Mouse (Mus musculus) hindbrain, embryonic 14.5 days (tissue): ENCODE measurements at regions not wholly inside any gene's neighbourhood (a gene's known extent, or its start where the extent isn't known, plus 50 kb on each side); places are given as distances from the start of the nearest gene placed in this dataset.

Source experiments
- ATAC-seq: fragments of 200-750 bp; cut with Nextera tagmentation; 2 replicates; pipeline ENCODE4 v1.8.0; 2017; ENCODE audit warnings: moderate number of reproducible peaks, mild to moderate bottlenecking, moderate TSS enrichment, moderate library complexity; ENCODE audit not compliant: low FRiP score
- DNase-seq: peaks from one replicate; pipeline ENCODE4 v3.0.0-alpha.2; 2015; ENCODE audit warnings: low spot score
- H3K27ac ChIP-seq: fragments of 300-500 bp; sonication (generic); 2 replicates; pipeline ENCODE4 v1.5.1; 2014; ENCODE audit warnings: mild to moderate bottlenecking, moderate library complexity
- H3K27me3 ChIP-seq: fragments of 300-500 bp; sonication (generic); 2 replicates; pipeline ENCODE4 v1.6.1; 2014; ENCODE audit warnings: mild to moderate bottlenecking, low read length, mixed read lengths; ENCODE audit not compliant: control insufficient read depth, insufficient read depth
- H3K36me3 ChIP-seq: fragments of 300-500 bp; sonication (generic); replicated peaks from 2 replicates; pipeline ENCODE4 v1.6.1; 2014; ENCODE audit not compliant: control insufficient read depth, insufficient read depth
- H3K4me1 ChIP-seq: fragments of 300-500 bp; sonication (generic); replicated peaks from 2 replicates; pipeline ENCODE4 v1.6.1; 2014; ENCODE audit warnings: antibody characterized with exemption, low read length, mixed read lengths; ENCODE audit not compliant: control insufficient read depth, insufficient read depth
- H3K4me2 ChIP-seq: fragments of 300-500 bp; sonication (generic); replicated peaks from 2 replicates; pipeline ENCODE4 v1.6.1; 2014; ENCODE audit warnings: mild to moderate bottlenecking, moderate library complexity
- H3K4me3 ChIP-seq: fragments of 300-500 bp; sonication (generic); replicated peaks from 2 replicates; pipeline ENCODE4 v1.5.1; 2014; ENCODE audit warnings: mild to moderate bottlenecking, low read length
- H3K9ac ChIP-seq: fragments of 300-500 bp; sonication (generic); 2 replicates; pipeline ENCODE4 v1.6.1; 2014
- H3K9me3 ChIP-seq: fragments of 300-500 bp; sonication (generic); 2 replicates; pipeline ENCODE4 v1.6.1; 2016; ENCODE audit warnings: low read length; ENCODE audit not compliant: control insufficient read depth
- WGBS: fragments of 180-500 bp; shearing (Covaris S2); extraction: QIAGEN DNeasy Blood & Tissue Kit; methylation state at CpG from one replicate; pipeline ENCODE4 v1.1.7; 2014; 5-methylcytosine and 5-hydroxymethylcytosine counted together

DNA sequence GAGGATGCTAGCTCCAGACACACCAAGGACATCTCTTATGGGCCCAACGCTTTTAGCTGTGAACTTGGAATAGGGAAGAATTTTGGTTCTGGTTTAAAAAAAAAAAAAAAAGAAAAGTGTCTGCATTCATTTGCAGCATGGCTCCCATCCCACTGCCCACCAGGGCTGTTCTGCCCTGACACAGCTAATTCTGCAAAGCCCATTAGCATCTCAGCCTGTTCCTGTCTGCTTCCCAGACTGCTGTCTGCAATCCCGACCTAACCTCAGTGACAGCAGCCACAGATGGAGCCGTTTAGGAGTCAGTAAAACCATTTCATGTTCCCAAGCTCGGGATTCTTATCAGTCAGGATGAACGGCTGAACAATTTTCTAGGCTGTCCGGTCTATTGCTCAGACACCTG lies 537.8 kb downstream of the Grin2a start:
- no peaks in the 10 kb centered on the region for H3K4me1 ChIP-seq
- WGBS: 71% methylated on average over 6 of the region's 6 CpGs
- no peak overlapping the region for H3K9ac ChIP-seq
- ATAC-seq: no peak
- H3K27ac ChIP-seq: no peak overlapping the region
- no peak overlapping the region for H3K4me2 ChIP-seq
- H3K27me3 ChIP-seq: no peaks in the 10 kb centered on the region
- H3K4me3 ChIP-seq: no peak overlapping the region
- H3K36me3 ChIP-seq: no peaks in the 10 kb centered on the region
- DNase-seq: no peak
- no peaks in the 10 kb centered on the region for H3K9me3 ChIP-seq

DNA sequence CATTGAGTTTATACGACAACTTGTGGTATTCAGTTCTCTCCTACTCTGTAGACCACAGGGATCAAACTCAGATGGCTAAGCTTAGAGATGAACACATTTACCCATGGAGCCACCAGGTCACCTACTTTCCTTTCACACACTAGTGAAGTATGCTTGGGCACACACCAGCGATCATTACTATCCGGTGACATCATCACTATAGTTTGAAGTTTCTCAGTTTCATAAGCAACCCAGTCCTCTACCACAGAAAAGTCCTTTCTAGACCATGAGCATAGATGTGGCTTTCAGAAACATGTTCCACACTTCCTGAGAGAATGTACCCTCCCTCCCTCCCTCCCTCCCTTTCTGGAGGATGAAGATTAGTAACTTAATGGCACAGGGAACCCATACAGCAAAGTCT lies 532.9 kb downstream of the Grin2a start:
- Histone ChIP-seq H3K4me3 (no peak overlapping the region), H3K9ac (no peak overlapping the region), H3K36me3 (no peaks in the 10 kb centered on the region), H3K27ac (no peak overlapping the region), H3K4me2 (no peak overlapping the region), H3K4me1 (no peaks in the 10 kb centered on the region), H3K9me3 (no peaks in the 10 kb centered on the region), H3K27me3 (no peaks in the 10 kb centered on the region)
- no peak for DNase-seq
- WGBS: 95% methylated on average over 3 of the region's 3 CpGs
- ATAC-seq: no peak

DNA sequence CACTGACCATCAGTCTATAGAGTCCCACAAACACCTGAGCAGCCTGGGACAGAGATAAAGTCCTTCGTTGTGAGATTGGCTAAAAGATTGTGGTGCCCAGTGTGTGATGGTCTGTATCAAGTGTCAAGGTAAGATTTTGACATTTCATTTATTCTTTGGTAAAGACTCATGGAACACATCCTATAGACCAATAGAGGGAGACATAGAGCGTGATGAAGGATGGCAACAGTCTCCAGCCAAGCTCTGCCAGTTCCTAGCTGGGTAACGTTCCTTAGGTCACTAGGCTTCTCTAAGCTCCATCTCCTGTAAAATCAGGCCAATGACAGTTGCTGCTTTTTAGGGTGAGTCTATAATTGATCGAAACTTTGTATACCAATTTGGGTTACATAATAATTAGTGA lies 526.0 kb downstream of the Grin2a start:
- Histone ChIP-seq H3K27ac (no peak overlapping the region), H3K4me2 (no peak overlapping the region), H3K27me3 (no peaks in the 10 kb centered on the region), H3K36me3 (no peaks in the 10 kb centered on the region), H3K4me1 (no peaks in the 10 kb centered on the region), H3K9me3 (no peaks in the 10 kb centered on the region), H3K9ac (no peak overlapping the region), H3K4me3 (no peak overlapping the region)
- 68% methylated on average over 4 of the region's 4 CpGs for WGBS
- DNase-seq (no peak), ATAC-seq (no peak)

DNA sequence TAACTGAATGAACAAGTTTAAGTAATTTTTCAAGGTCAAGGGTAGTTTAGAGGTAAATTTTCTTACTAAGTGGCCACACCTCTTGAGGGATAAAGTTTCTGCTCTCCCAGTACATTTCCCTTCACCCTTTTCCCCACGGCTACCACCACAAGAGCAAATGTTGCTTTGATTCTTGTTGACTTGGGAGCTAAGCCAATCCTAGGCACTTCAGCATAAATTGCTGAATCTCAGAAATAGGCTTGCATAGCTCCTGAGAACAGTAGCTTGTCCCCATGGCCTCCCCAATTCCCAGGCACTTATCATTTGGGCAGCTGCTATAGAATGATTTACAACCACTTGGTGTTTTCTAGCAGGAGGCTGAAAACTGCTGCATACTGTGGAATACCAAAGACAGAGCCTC lies 510.1 kb downstream of the Grin2a start:
- Histone ChIP-seq H3K9me3 (no peaks in the 10 kb centered on the region), H3K36me3 (no peaks in the 10 kb centered on the region), H3K4me1 (no peaks in the 10 kb centered on the region), H3K27me3 (no peaks in the 10 kb centered on the region), H3K9ac (no peak overlapping the region), H3K27ac (no peak overlapping the region), H3K4me2 (no peak overlapping the region), H3K4me3 (no peak overlapping the region)
- DNase-seq (no peak), ATAC-seq (no peak)
- WGBS: 91% methylated on average over 1 of the region's 1 CpGs

DNA sequence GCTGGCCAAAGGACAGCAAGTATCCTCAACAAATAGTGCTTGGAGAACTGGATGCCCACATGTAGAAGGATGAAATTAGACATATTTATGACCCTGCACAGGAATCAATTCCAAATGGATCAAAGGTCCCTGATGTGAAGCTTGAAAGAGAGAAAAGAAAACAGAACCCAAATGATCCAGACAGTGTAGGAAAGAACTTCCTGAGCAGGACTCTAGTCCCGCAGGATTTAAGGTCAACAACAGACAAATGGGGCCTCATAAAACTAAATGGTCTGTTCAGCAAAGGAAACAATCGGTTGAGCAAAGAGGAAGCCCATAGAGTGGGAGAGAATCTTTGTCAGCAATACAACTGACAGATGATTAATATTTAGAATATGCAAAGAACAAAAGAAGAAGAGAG lies 497.1 kb downstream of the Grin2a start:
- Histone ChIP-seq H3K27ac (no peak overlapping the region), H3K9ac (no peak overlapping the region), H3K27me3 (no peaks in the 10 kb centered on the region), H3K4me1 (no peaks in the 10 kb centered on the region), H3K4me2 (no peak overlapping the region), H3K4me3 (no peak overlapping the region), H3K9me3 (no peaks in the 10 kb centered on the region), H3K36me3 (no peaks in the 10 kb centered on the region)
- 62% methylated on average over 2 of the region's 2 CpGs for WGBS
- DNase-seq: no peak
- no peak for ATAC-seq

DNA sequence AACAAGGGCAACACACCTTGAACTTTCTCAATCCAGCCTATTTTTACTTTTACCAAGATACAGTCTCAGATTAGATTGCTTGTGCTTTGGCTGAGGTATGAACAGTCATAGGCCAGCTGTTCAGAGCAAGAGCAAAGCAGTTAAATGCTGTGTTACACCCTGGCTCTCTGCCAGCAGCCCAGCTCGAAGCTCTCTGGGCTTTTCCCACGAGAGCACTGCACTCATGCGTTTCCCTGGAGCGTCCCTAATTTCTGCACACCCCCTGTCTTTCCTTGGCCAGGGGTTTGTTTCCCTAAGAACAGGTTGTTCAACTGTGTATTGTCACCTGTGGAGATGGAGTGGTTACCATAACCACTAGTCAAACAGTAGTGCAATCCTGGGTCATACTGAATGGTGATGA lies 493.6 kb downstream of the Grin2a start:
- no peaks in the 10 kb centered on the region for H3K4me1 ChIP-seq
- H3K4me2 ChIP-seq: no peak overlapping the region
- H3K9ac ChIP-seq: no peak overlapping the region
- H3K4me3 ChIP-seq: no peak overlapping the region
- no peaks in the 10 kb centered on the region for H3K27me3 ChIP-seq
- DNase-seq: peak; percentile 56
- H3K36me3 ChIP-seq: no peaks in the 10 kb centered on the region
- no peaks in the 10 kb centered on the region for H3K9me3 ChIP-seq
- no peak; the same call in 1 of the 2 replicates for ATAC-seq
- H3K27ac ChIP-seq: no peak overlapping the region
- 33% methylated on average over 4 of the region's 4 CpGs for WGBS

DNA sequence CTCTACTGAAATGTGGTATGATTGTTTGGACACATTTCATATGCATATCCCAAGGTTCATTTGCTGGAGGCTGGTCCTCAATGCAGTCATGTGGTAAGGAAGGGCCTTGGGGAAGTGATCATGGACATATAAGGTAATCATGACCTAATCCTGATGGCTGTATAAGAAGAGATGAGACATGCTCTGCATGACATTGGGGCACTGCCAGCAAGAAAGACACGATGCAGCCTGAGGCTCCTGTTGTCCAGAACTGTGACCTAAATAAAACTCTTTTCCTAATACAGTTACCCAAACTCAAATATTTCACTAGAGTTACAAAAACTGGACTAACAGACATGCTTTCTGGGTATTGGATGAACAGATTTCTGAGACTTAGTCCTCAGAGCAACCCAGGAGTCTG lies 485.7 kb downstream of the Grin2a start:
- H3K4me1 ChIP-seq: no peaks in the 10 kb centered on the region
- no peak overlapping the region for H3K4me2 ChIP-seq
- DNase-seq: no peak
- no peaks in the 10 kb centered on the region for H3K27me3 ChIP-seq
- WGBS: 84% methylated on average over 1 of the region's 1 CpGs
- H3K9me3 ChIP-seq: no peaks in the 10 kb centered on the region
- no peak overlapping the region for H3K27ac ChIP-seq
- H3K36me3 ChIP-seq: no peaks in the 10 kb centered on the region
- H3K4me3 ChIP-seq: no peak overlapping the region
- H3K9ac ChIP-seq: no peak overlapping the region
- ATAC-seq: no peak

DNA sequence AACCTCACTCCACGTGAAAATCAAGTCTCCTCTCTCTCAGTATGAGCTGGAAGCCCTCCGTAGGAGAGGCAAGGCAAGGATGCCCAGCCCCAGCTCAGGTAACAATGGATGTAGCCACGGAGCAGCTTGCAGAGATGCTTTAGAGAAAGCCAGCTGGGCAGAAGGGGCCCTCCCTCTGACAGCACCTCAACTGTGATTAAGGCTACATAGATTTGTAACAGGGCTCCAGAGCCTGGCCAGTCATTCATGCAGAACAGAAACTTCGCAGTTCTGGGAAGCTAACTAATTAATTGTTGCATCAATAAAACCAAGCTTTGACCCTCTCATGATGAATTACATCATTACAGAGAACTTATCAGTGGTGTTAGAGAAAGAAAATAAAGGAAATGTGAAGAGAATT lies 480.8 kb downstream of the Grin2a start:
- no peak for DNase-seq
- no peak for ATAC-seq
- 47% methylated on average over 4 of the region's 4 CpGs for WGBS

More for the DNA sequence above, 480.8 kb downstream of the Grin2a start:
- no peak overlapping the region for H3K9ac ChIP-seq
- H3K36me3 ChIP-seq: no peaks in the 10 kb centered on the region
- H3K27ac ChIP-seq: no peak overlapping the region
- no peak overlapping the region for H3K4me3 ChIP-seq
- no peaks in the 10 kb centered on the region for H3K9me3 ChIP-seq
- no peaks in the 10 kb centered on the region for H3K27me3 ChIP-seq
- no peaks in the 10 kb centered on the region for H3K4me1 ChIP-seq
- no peak overlapping the region for H3K4me2 ChIP-seq
